Comparison of ENCODE assay signal across 9 mouse cellular contexts in genomic region chr6:53006032-53006431, GRCm38 (mm10).
DNase-seq lines count a peak whose midpoint lies in the region; ATAC-seq and TF ChIP-seq lines count a peak whose summit lies in the region.
"Had no signal": no experiment of that assay in that cellular context is flagged by ENCODE, and none has a peak within 500 bp of the region (broad histone marks: within the 10 kb centered on the region; RNA-seq: fewer than 3 reads in every experiment).

No protein-coding gene starts in this region.

- no peaks in the 10 kb centered on the region for H3K9me3 ChIP-seq in kidney, postnatal 0 days (replicated peaks; ENCODE audit: low read length)
- H3K9me3 ChIP-seq in liver, postnatal 0 days (ENCODE audit: low read length), result no peaks in the 10 kb centered on the region
- no peaks in the 10 kb centered on the region for H3K9me3 ChIP-seq in midbrain, embryonic 11.5 days (ENCODE audit: control insufficient read depth, low read length)

- H3K4me2 ChIP-seq in kidney, postnatal 0 days (ENCODE audit: low read length), result no peak overlapping the region
- no peak overlapping the region for H3K4me2 ChIP-seq in liver, postnatal 0 days (ENCODE audit: low read depth, low read length)
- no peak overlapping the region for H3K4me2 ChIP-seq in midbrain, embryonic 11.5 days

- no peaks in the 10 kb centered on the region for H3K4me1 ChIP-seq in lung, adult 2 months (ENCODE audit: control insufficient read depth, insufficient read depth, low read length)
- H3K4me1 ChIP-seq in kidney, postnatal 0 days (replicated peaks; ENCODE audit: insufficient read depth, low read length), result no peaks in the 10 kb centered on the region
- peaks cover 16% of the 10 kb centered on the region for H3K4me1 ChIP-seq in liver, postnatal 0 days (ENCODE audit: insufficient read depth)
- no peaks in the 10 kb centered on the region for H3K4me1 ChIP-seq in midbrain, embryonic 11.5 days (ENCODE audit: control insufficient read depth, insufficient read depth, low read length)

- no peaks in the 10 kb centered on the region for H3K36me3 ChIP-seq in kidney, postnatal 0 days (ENCODE audit: insufficient read depth, low read length)
- no peaks in the 10 kb centered on the region for H3K36me3 ChIP-seq in liver, postnatal 0 days (replicated peaks; ENCODE audit: insufficient read depth, low read length)
- no peaks in the 10 kb centered on the region for H3K36me3 ChIP-seq in midbrain, embryonic 11.5 days (ENCODE audit: control insufficient read depth, insufficient read depth, low read length)

- H3K27me3 ChIP-seq in kidney, postnatal 0 days (ENCODE audit: insufficient read depth, low read length), result no peaks in the 10 kb centered on the region
- no peaks in the 10 kb centered on the region for H3K27me3 ChIP-seq in liver, postnatal 0 days (ENCODE audit: insufficient read depth, low read length)
- no peaks in the 10 kb centered on the region for H3K27me3 ChIP-seq in midbrain, embryonic 11.5 days (ENCODE audit: control insufficient read depth, insufficient read depth, low read length)

- 0 out of 2 replicates have a peak overlapping the region, but pooled peaks have one; percentile 3 for H3K27ac ChIP-seq in kidney, postnatal 0 days
- peak overlapping the region; percentile 59; the same call in 1 of the 2 replicates for H3K27ac ChIP-seq in liver, postnatal 0 days (ENCODE audit: low read depth)
- no peak overlapping the region for H3K27ac ChIP-seq in midbrain, embryonic 11.5 days (ENCODE audit: low read depth, low read length)

- no peak for TF ChIP-seq CTCF in lung, adult 2 months (IDR thresholded peaks at IDR 0.05; ENCODE audit: insufficient read depth, low read length)
- TF ChIP-seq CTCF in kidney, postnatal 0 days (IDR thresholded peaks at IDR 0.05; ENCODE audit: low read depth), result no peak
- TF ChIP-seq CTCF in liver, postnatal 0 days (IDR thresholded peaks at IDR 0.05; ENCODE audit: low read depth), result no peak

- TF ChIP-seq EP300 in liver, postnatal 0 days (IDR thresholded peaks at IDR 0.05; ENCODE audit: low read depth), result no peak

- no peak overlapping the region for H3K9ac ChIP-seq in kidney, postnatal 0 days (ENCODE audit: low read depth, low read length)
- no peak overlapping the region for H3K9ac ChIP-seq in liver, postnatal 0 days (replicated peaks)
- H3K9ac ChIP-seq in midbrain, embryonic 11.5 days (ENCODE audit: low read length), result no peak overlapping the region

- no peak for ATAC-seq in kidney, postnatal 0 days (replicated peaks; ENCODE audit: low FRiP score, low read depth)
- peak; percentile 56 for ATAC-seq in liver, postnatal 0 days
- ATAC-seq in monocyte, adult 5-6 weeks (replicated peaks; ENCODE audit: insufficient number of reproducible peaks, low FRiP score, low TSS enrichment, poor library complexity, severe bottlenecking), result no peak
- ATAC-seq in midbrain, embryonic 11.5 days (ENCODE audit: low FRiP score), result no peak

- peak; percentile 7 to 30 for DNase-seq in lung, adult 18-20 months
- DNase-seq in lung, adult 2 months, result no peak
- DNase-seq in cerebellum, adult 8-10 months, result peak; percentile 84
- no peak for DNase-seq in kidney, postnatal 0 days (ENCODE audit: low spot score)
- peak; percentile 72 for DNase-seq in liver, postnatal 0 days
- DNase-seq in midbrain, embryonic 11.5 days (ENCODE audit: low spot score, missing footprints), result no peak
- DNase-seq in thymus, postnatal 10 days (ENCODE audit: low spot score in 2 of 2), result no peak
- DNase-seq: heart, postnatal 4 days had no signal

- 75% methylated on average over 3 of the region's 3 CpGs for WGBS in lung, adult 2 months
- 54% methylated on average over 3 of the region's 3 CpGs for WGBS in kidney, postnatal 0 days
- 57% methylated on average over 3 of the region's 3 CpGs for WGBS in liver, postnatal 0 days (ENCODE audit: insufficient replicate concordance)
- 69% methylated on average over 3 of the region's 3 CpGs for WGBS in midbrain, embryonic 11.5 days

- TF ChIP-seq POLR2A in lung, adult 2 months (IDR thresholded peaks at IDR 0.05; ENCODE audit: borderline replicate concordance, extremely low read depth, low read depth, low read length), result no peak

- H3K4me3 ChIP-seq in lung, adult 2 months (replicated peaks; ENCODE audit: extremely low read depth, low read depth, low read length), result no peak overlapping the region
- no peak overlapping the region for H3K4me3 ChIP-seq in kidney, postnatal 0 days (replicated peaks; ENCODE audit: low read depth, low read length)
- no peak overlapping the region for H3K4me3 ChIP-seq in liver, postnatal 0 days (ENCODE audit: low read depth, low read length)
- no peak overlapping the region for H3K4me3 ChIP-seq in midbrain, embryonic 11.5 days (ENCODE audit: low read depth, low read length)

Comparison
In these comparisons a context has a peak if more than half of its experiments do, and no peak if none do; other contexts are left out.
1. DNase-seq: peak in lung, adult 18-20 months (2 of 2), cerebellum, adult 8-10 months (single experiment) and liver, postnatal 0 days (single experiment); none in lung, adult 2 months (single experiment), kidney, postnatal 0 days (single experiment), midbrain, embryonic 11.5 days (single experiment) and thymus, postnatal 10 days (0 of 2).